ENCODE assay signal across 8 mouse cellular contexts in the genomic region with DNA sequence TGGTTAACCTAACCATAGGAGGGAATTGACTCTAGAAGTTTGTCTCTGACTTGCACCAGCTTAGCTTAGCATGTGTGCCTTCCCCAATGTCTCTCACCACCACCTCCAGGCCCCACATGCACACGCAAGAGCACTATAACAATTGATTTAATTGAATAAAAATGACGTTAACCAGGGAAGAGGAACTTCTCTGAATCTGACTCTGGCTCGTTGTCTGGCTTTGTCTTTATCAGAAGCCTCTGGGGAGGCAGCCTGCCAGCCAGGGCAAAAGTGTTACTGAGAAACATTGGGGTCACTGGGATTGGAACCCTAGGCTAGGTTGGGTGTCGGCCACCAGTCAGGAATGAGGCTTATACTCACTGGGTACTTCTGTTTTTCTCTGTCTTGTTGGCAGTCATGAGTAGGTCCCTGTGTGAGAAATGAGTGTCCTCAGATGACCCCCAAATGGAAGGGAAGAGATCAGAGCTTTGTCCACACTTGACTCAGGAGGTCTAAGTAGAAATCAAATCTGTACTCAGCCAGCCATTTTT.
DNase-seq lines count a peak whose midpoint lies in the region; ATAC-seq lines count a peak whose summit lies in the region.

No protein-coding gene starts in this region.

- no peak for ATAC-seq in inflammation-experienced regulatory T-cells, adult 6 months

- DNase-seq in adrenal gland, postnatal 25 days, result peak; percentile 23
- no peak for DNase-seq in adrenal gland, adult 8-10 months
- peak; percentile 27 for DNase-seq in kidney, postnatal 14 days
- DNase-seq in kidney, postnatal 4 days, result no peak
- peak; percentile 44 for DNase-seq in Muller cell, postnatal 12 days (ENCODE audit: inconsistent ontology term)
- DNase-seq in induced T-regulatory cell, adult 2 months (ENCODE audit: low read depth), result peak; percentile 73
- no peak for DNase-seq in yolk sac, embryonic 10.5 days (ENCODE audit: low spot score)

Comparison
In these comparisons a context has a peak if more than half of its experiments do, and no peak if none do; other contexts are left out.
1. DNase-seq: peak in adrenal gland, postnatal 25 days (single experiment), kidney, postnatal 14 days (single experiment), Muller cell, postnatal 12 days (single experiment) and induced T-regulatory cell, adult 2 months (single experiment); none in adrenal gland, adult 8-10 months (single experiment), kidney, postnatal 4 days (0 of 2) and yolk sac, embryonic 10.5 days (single experiment).